Mouse (Mus musculus) layer of hippocampus, adult 9-11 months (tissue): ENCODE data around the gene Arhgap29.

Experiments
- DNase-seq: peaks from one replicate; pipeline ENCODE4 v3.0.0; 2022

Arhgap29 gene

GRCm38 (mm10) chr3:121945957-121946356 lies 6.4 kb upstream of the Arhgap29 start:
- peak; percentile 17 for DNase-seq

- no peak for DNase-seq
Measured at GRCm38 (mm10) chr3:121946765-121947164, 5.6 kb upstream of the Arhgap29 start.

GRCm38 (mm10) chr3:121950139-121950538 lies 2.2 kb upstream of the Arhgap29 start:
- DNase-seq, result no peak

GRCm38 (mm10) chr3:121951116-121951515 lies 1.2 kb upstream of the Arhgap29 start:
- DNase-seq, result no peak

GRCm38 (mm10) chr3:121953049-121953432 lies 700 bp downstream of the Arhgap29 start:
- DNase-seq, result peak; percentile 62

- DNase-seq, result no peak
Measured at GRCm38 (mm10) chr3:121953433-121954161, 1.3 kb downstream of the Arhgap29 start.

- DNase-seq, result no peak
Measured at GRCm38 (mm10) chr3:121954421-121954820, 2.1 kb downstream of the Arhgap29 start.

GRCm38 (mm10) chr3:121955527-121955926 lies 3.2 kb downstream of the Arhgap29 start:
- DNase-seq, result no peak

- DNase-seq, result no peak
Measured at GRCm38 (mm10) chr3:121956789-121957188, 4.4 kb downstream of the Arhgap29 start.

- DNase-seq, result peak; percentile 7
Measured at GRCm38 (mm10) chr3:121957606-121958344, 5.4 kb downstream of the Arhgap29 start.

GRCm38 (mm10) chr3:121964173-121964572 lies 11.8 kb downstream of the Arhgap29 start:
- peak; percentile 8 for DNase-seq

GRCm38 (mm10) chr3:121967681-121968476 lies 15.5 kb downstream of the Arhgap29 start:
- peak; percentile 76 for DNase-seq

- no peak for DNase-seq
Measured at GRCm38 (mm10) chr3:121968621-121969020, 16.3 kb downstream of the Arhgap29 start.

- no peak for DNase-seq
Measured at GRCm38 (mm10) chr3:121969451-121969850, 17.1 kb downstream of the Arhgap29 start.

GRCm38 (mm10) chr3:121973761-121974160 lies 21.4 kb downstream of the Arhgap29 start:
- no peak for DNase-seq

- DNase-seq, result no peak
Measured at GRCm38 (mm10) chr3:121975381-121975780, 23.0 kb downstream of the Arhgap29 start.

- no peak for DNase-seq
Measured at GRCm38 (mm10) chr3:121981306-121981705, 29.0 kb downstream of the Arhgap29 start.

GRCm38 (mm10) chr3:121982450-121982849 lies 30.1 kb downstream of the Arhgap29 start:
- no peak for DNase-seq

- DNase-seq, result no peak
Measured at GRCm38 (mm10) chr3:121995125-121995524, 42.8 kb downstream of the Arhgap29 start.

GRCm38 (mm10) chr3:121999934-122000333 lies 47.6 kb downstream of the Arhgap29 start:
- no peak for DNase-seq

- no peak for DNase-seq
Measured at GRCm38 (mm10) chr3:122001568-122001967, 49.2 kb downstream of the Arhgap29 start.

GRCm38 (mm10) chr3:122009818-122010217 lies 57.5 kb downstream of the Arhgap29 start:
- no peak for DNase-seq

- DNase-seq, result no peak
Measured at GRCm38 (mm10) chr3:122010292-122010691, 58.0 kb downstream of the Arhgap29 start.
